Mouse (Mus musculus) intestine, embryonic 16.5 days (tissue): ENCODE measurements around the gene Vps8. TPM values are rescaled to one million over a fixed set of nuclear protein-coding genes. Genes with fewer than 3 reads are reported as not detected.

ENCODE experiments used
- ATAC-seq: fragments of 200-750 bp; cut with Nextera tagmentation; 2 replicates; pipeline ENCODE4 v1.8.0; 2017; ENCODE audit warnings: moderate TSS enrichment, moderate library complexity
- H3K27ac ChIP-seq: fragments of 300-500 bp; sonication (generic); 2 replicates; pipeline ENCODE4 v1.5.1; 2014; ENCODE audit warnings: mild to moderate bottlenecking, low read length
- H3K27me3 ChIP-seq: fragments of 300-500 bp; sonication (generic); replicated peaks from 2 replicates; pipeline ENCODE4 v1.6.1; 2014; ENCODE audit warnings: low read length, control low read depth, mixed read lengths; ENCODE audit not compliant: control insufficient read depth, insufficient read depth
- H3K36me3 ChIP-seq: fragments of 300-500 bp; sonication (generic); 2 replicates; pipeline ENCODE4 v1.6.1; 2014; ENCODE audit warnings: low read length, control low read depth; ENCODE audit not compliant: control insufficient read depth, insufficient read depth
- H3K4me1 ChIP-seq: fragments of 300-500 bp; sonication (generic); 2 replicates; pipeline ENCODE4 v1.6.1; 2014; ENCODE audit warnings: low read length, control low read depth, mixed read lengths; ENCODE audit not compliant: control insufficient read depth, insufficient read depth
- H3K4me2 ChIP-seq: fragments of 300-500 bp; sonication (generic); 2 replicates; pipeline ENCODE4 v1.6.1; 2014; ENCODE audit warnings: low read depth, low read length, control low read depth
- H3K4me3 ChIP-seq: fragments of 300-500 bp; sonication (generic); 2 replicates; pipeline ENCODE4 v1.5.1; 2014; ENCODE audit warnings: mild to moderate bottlenecking, low read length
- H3K9ac ChIP-seq: fragments of 300-500 bp; sonication (generic); 2 replicates; pipeline ENCODE4 v1.6.1; 2014; ENCODE audit warnings: low read depth, low read length
- H3K9me3 ChIP-seq: fragments of 300-500 bp; sonication (generic); 2 replicates; pipeline ENCODE4 v1.6.1; 2016; ENCODE audit warnings: low read length, control low read depth; ENCODE audit not compliant: control insufficient read depth
- WGBS: fragments of 180-500 bp; shearing (Covaris S2); extraction: QIAGEN DNeasy Blood & Tissue Kit; methylation state at CpG from one replicate; pipeline ENCODE4 v1.1.7; 2014; 5-methylcytosine and 5-hydroxymethylcytosine counted together
- polyA plus RNA-seq: library from polyadenylated mRNA; unstranded; fragments of >200 nt; fragmentation: Nextera tagmentation; extraction: Ambion mirVana; gene quantifications from 2 replicates; pipeline ENCODE4 v1.2.1, GENCODE M21; 2015

The Vps8 gene
- polyA plus RNA-seq, 1 experiment from 2014 or later = 16.6 TPM

- no peak for ATAC-seq
- no peaks in the 10 kb centered on the region for H3K36me3 ChIP-seq
- no peaks in the 10 kb centered on the region for H3K27me3 ChIP-seq
- no peak overlapping the region for H3K9ac ChIP-seq
- no peak overlapping the region for H3K4me3 ChIP-seq
- no peak overlapping the region for H3K27ac ChIP-seq
- no peaks in the 10 kb centered on the region for H3K9me3 ChIP-seq
- H3K4me1 ChIP-seq = 0 out of 2 replicates have a peak, but pooled peaks cover 3% of the 10 kb centered on the region
- 56% methylated on average over 9 of the region's 9 CpGs for WGBS
- H3K4me2 ChIP-seq = no peak overlapping the region
Measured at GRCm38 (mm10) chr16:21445026-21445625, 22.2 kb downstream of the Vps8 start.

- 78% methylated on average over 5 of the region's 5 CpGs for WGBS
- Histone ChIP-seq H3K27ac (no peak overlapping the region), H3K36me3 (no peaks in the 10 kb centered on the region), H3K9me3 (no peaks in the 10 kb centered on the region), H3K4me3 (no peak overlapping the region), H3K4me1 (0 out of 2 replicates have a peak, but pooled peaks cover 3% of the 10 kb centered on the region), H3K4me2 (no peak overlapping the region), H3K9ac (no peak overlapping the region), H3K27me3 (no peaks in the 10 kb centered on the region)
- no peak for ATAC-seq
Measured at GRCm38 (mm10) chr16:21447447-21447846, 24.5 kb downstream of the Vps8 start.

- H3K27ac ChIP-seq = no peak overlapping the region
- no peaks in the 10 kb centered on the region for H3K36me3 ChIP-seq
- no peaks in the 10 kb centered on the region for H3K9me3 ChIP-seq
- ATAC-seq = no peak
- no peak overlapping the region for H3K4me2 ChIP-seq
- H3K27me3 ChIP-seq = no peaks in the 10 kb centered on the region
- 90% methylated on average over 5 of the region's 5 CpGs for WGBS
- H3K4me3 ChIP-seq = no peak overlapping the region
- no peak overlapping the region for H3K9ac ChIP-seq
- H3K4me1 ChIP-seq = 0 out of 2 replicates have a peak, but pooled peaks cover 3% of the 10 kb centered on the region
Measured at GRCm38 (mm10) chr16:21448464-21448863, 25.5 kb downstream of the Vps8 start.

- 0 out of 2 replicates have a peak overlapping the region, but pooled peaks have one; percentile 18 for H3K27ac ChIP-seq
- no peaks in the 10 kb centered on the region for H3K9me3 ChIP-seq
- H3K4me1 ChIP-seq = 0 out of 2 replicates have a peak, but pooled peaks cover 3% of the 10 kb centered on the region
- 0 out of 2 replicates have a peak, but pooled peaks have one; percentile 52 for ATAC-seq
- no peaks in the 10 kb centered on the region for H3K36me3 ChIP-seq
- no peaks in the 10 kb centered on the region for H3K27me3 ChIP-seq
- 42% methylated on average over 8 of the region's 8 CpGs for WGBS
- H3K4me2 ChIP-seq = no peak overlapping the region
- H3K9ac ChIP-seq = no peak overlapping the region
- H3K4me3 ChIP-seq = no peak overlapping the region
Measured at GRCm38 (mm10) chr16:21449890-21450289, 27.0 kb downstream of the Vps8 start.

- H3K9me3 ChIP-seq = no peaks in the 10 kb centered on the region
- no peaks in the 10 kb centered on the region for H3K36me3 ChIP-seq
- H3K4me3 ChIP-seq = no peak overlapping the region
- H3K27me3 ChIP-seq = no peaks in the 10 kb centered on the region
- ATAC-seq = no peak
- 0 out of 2 replicates have a peak, but pooled peaks cover 3% of the 10 kb centered on the region for H3K4me1 ChIP-seq
- WGBS = 78% methylated on average over 6 of the region's 6 CpGs
- H3K4me2 ChIP-seq = no peak overlapping the region
- no peak overlapping the region for H3K27ac ChIP-seq
- H3K9ac ChIP-seq = no peak overlapping the region
Measured at GRCm38 (mm10) chr16:21452569-21452968, 29.7 kb downstream of the Vps8 start.

- no peaks in the 10 kb centered on the region for H3K27me3 ChIP-seq
- no peak overlapping the region for H3K27ac ChIP-seq
- H3K4me2 ChIP-seq = no peak overlapping the region
- no peak for ATAC-seq
- 77% methylated on average over 14 of the region's 14 CpGs for WGBS
- no peaks in the 10 kb centered on the region for H3K36me3 ChIP-seq
- no peak overlapping the region for H3K4me3 ChIP-seq
- H3K9ac ChIP-seq = no peak overlapping the region
- H3K9me3 ChIP-seq = no peaks in the 10 kb centered on the region
- H3K4me1 ChIP-seq = no peaks in the 10 kb centered on the region
Measured at GRCm38 (mm10) chr16:21457639-21458369, 34.9 kb downstream of the Vps8 start.

- Histone ChIP-seq H3K4me3 (no peak overlapping the region), H3K4me1 (no peaks in the 10 kb centered on the region), H3K27me3 (no peaks in the 10 kb centered on the region), H3K9me3 (no peaks in the 10 kb centered on the region; the same call in 1 of the 2 replicates), H3K9ac (no peak overlapping the region), H3K4me2 (no peak overlapping the region), H3K36me3 (peaks cover 8% of the 10 kb centered on the region; the same call in 1 of the 2 replicates), H3K27ac (no peak overlapping the region)
- no peak for ATAC-seq
- 71% methylated on average over 8 of the region's 8 CpGs for WGBS
Measured at GRCm38 (mm10) chr16:21465868-21466267, 43.0 kb downstream of the Vps8 start.

GRCm38 (mm10) chr16:21470416-21470815 lies 47.5 kb downstream of the Vps8 start:
- no peak overlapping the region for H3K4me2 ChIP-seq
- peaks cover 12% of the 10 kb centered on the region; the same call in 1 of the 2 replicates for H3K36me3 ChIP-seq
- H3K4me1 ChIP-seq = no peaks in the 10 kb centered on the region
- no peaks in the 10 kb centered on the region; the same call in 1 of the 2 replicates for H3K9me3 ChIP-seq
- ATAC-seq = no peak
- H3K27me3 ChIP-seq = no peaks in the 10 kb centered on the region
- 89% methylated on average over 4 of the region's 4 CpGs for WGBS
- H3K27ac ChIP-seq = no peak overlapping the region
- no peak overlapping the region for H3K9ac ChIP-seq
- no peak overlapping the region for H3K4me3 ChIP-seq

- Histone ChIP-seq H3K4me3 (no peak overlapping the region), H3K9ac (no peak overlapping the region), H3K4me1 (no peaks in the 10 kb centered on the region), H3K27ac (no peak overlapping the region), H3K27me3 (no peaks in the 10 kb centered on the region), H3K36me3 (peaks cover 8% of the 10 kb centered on the region; the same call in 1 of the 2 replicates), H3K4me2 (no peak overlapping the region), H3K9me3 (no peaks in the 10 kb centered on the region)
- no peak for ATAC-seq
- WGBS = 94% methylated on average over 4 of the region's 4 CpGs
Measured at GRCm38 (mm10) chr16:21477074-21477473, 54.2 kb downstream of the Vps8 start.
